Comparison of ENCODE assay signal across 8 mouse cellular contexts in genomic region chr2:153713227-153713626, GRCm38 (mm10). TPM values are rescaled to one million over a fixed set of nuclear protein-coding genes. Genes with fewer than 3 reads are reported as not detected.
DNase-seq lines count a peak whose midpoint lies in the region; ATAC-seq and TF ChIP-seq lines count a peak whose summit lies in the region.

No protein-coding gene starts in this region.

- no peak overlapping the region for H3K9ac ChIP-seq in forebrain, postnatal 0 days
- no peak overlapping the region for H3K9ac ChIP-seq in hindbrain, embryonic 14.5 days
- H3K9ac ChIP-seq in stomach, embryonic 15.5 days, result no peak overlapping the region

- H3K36me3 ChIP-seq in forebrain, postnatal 0 days (ENCODE audit: insufficient read depth), result no peaks in the 10 kb centered on the region
- H3K36me3 ChIP-seq in hindbrain, embryonic 14.5 days (replicated peaks; ENCODE audit: control insufficient read depth, insufficient read depth), result no peaks in the 10 kb centered on the region
- no peaks in the 10 kb centered on the region for H3K36me3 ChIP-seq in stomach, embryonic 15.5 days

- H3K27ac ChIP-seq in forebrain, postnatal 0 days (ENCODE audit: low read depth, low read length), result peak overlapping the region; percentile 62; the same call in 1 of the 2 replicates
- H3K27ac ChIP-seq in hindbrain, embryonic 14.5 days, result peak overlapping the region; percentile 62
- 0 out of 2 replicates have a peak overlapping the region, but pooled peaks have one; percentile 11 for H3K27ac ChIP-seq in stomach, embryonic 15.5 days

- no peak overlapping the region for H3K4me3 ChIP-seq in forebrain, postnatal 0 days (ENCODE audit: low read depth, low read length)
- H3K4me3 ChIP-seq in hindbrain, embryonic 14.5 days (replicated peaks; ENCODE audit: low read length), result no peak overlapping the region
- H3K4me3 ChIP-seq in stomach, embryonic 15.5 days (replicated peaks), result no peak overlapping the region

- DNase-seq in MN1 (ENCODE audit: low spot score), result peak; percentile 67
- DNase-seq in brain, embryonic 18.5 days (ENCODE audit: low read depth, low spot score), result peak; percentile 57
- DNase-seq in forebrain, postnatal 0 days, result peak; percentile 74
- peak; percentile 61 for DNase-seq in hindbrain, embryonic 14.5 days (ENCODE audit: low spot score)
- DNase-seq in left cerebral cortex, adult 9 months (ENCODE audit: low spot score in 2 of 2), result peak; percentile 48 to 69
- peak; percentile 52 for DNase-seq in mesoderm, embryonic 11.5 days (ENCODE audit: low read depth, low spot score)
- DNase-seq in yolk sac, embryonic 10.5 days (ENCODE audit: low spot score), result no peak

- ATAC-seq in forebrain, postnatal 0 days, result peak; percentile 89
- peak; percentile 89 for ATAC-seq in hindbrain, embryonic 14.5 days (ENCODE audit: low FRiP score)
- peak; percentile 72; the same call in 1 of the 2 replicates for ATAC-seq in stomach, embryonic 15.5 days (ENCODE audit: insufficient read depth, low FRiP score, low read depth)

- WGBS in forebrain, postnatal 0 days, result 12% methylated on average over 4 of the region's 4 CpGs
- 14% methylated on average over 4 of the region's 4 CpGs for WGBS in hindbrain, embryonic 14.5 days
- WGBS in stomach, embryonic 15.5 days, result 41% methylated on average over 4 of the region's 4 CpGs

- H3K4me1 ChIP-seq in forebrain, postnatal 0 days (ENCODE audit: insufficient read depth), result no peaks in the 10 kb centered on the region
- peaks cover 7% of the 10 kb centered on the region; the same call in 1 of the 2 replicates for H3K4me1 ChIP-seq in hindbrain, embryonic 14.5 days (replicated peaks; ENCODE audit: control insufficient read depth, insufficient read depth, low read length)
- H3K4me1 ChIP-seq in stomach, embryonic 15.5 days, result no peaks in the 10 kb centered on the region

- no peaks in the 10 kb centered on the region for H3K27me3 ChIP-seq in forebrain, postnatal 0 days (ENCODE audit: insufficient read depth, low read length)
- H3K27me3 ChIP-seq in hindbrain, embryonic 14.5 days (ENCODE audit: control insufficient read depth, insufficient read depth, low read length), result no peaks in the 10 kb centered on the region
- no peaks in the 10 kb centered on the region for H3K27me3 ChIP-seq in stomach, embryonic 15.5 days (replicated peaks)

- H3K4me2 ChIP-seq in forebrain, postnatal 0 days (ENCODE audit: low read depth), result no peak overlapping the region
- no peak overlapping the region for H3K4me2 ChIP-seq in hindbrain, embryonic 14.5 days (replicated peaks)
- no peak overlapping the region for H3K4me2 ChIP-seq in stomach, embryonic 15.5 days

- no peaks in the 10 kb centered on the region for H3K9me3 ChIP-seq in forebrain, postnatal 0 days (ENCODE audit: low read length)
- no peaks in the 10 kb centered on the region for H3K9me3 ChIP-seq in hindbrain, embryonic 14.5 days (ENCODE audit: control insufficient read depth, low read length)
- H3K9me3 ChIP-seq in stomach, embryonic 15.5 days, result no peaks in the 10 kb centered on the region

- TF ChIP-seq CTCF in forebrain, postnatal 0 days (IDR thresholded peaks at IDR 0.05; ENCODE audit: low read depth), result no peak

RNA-seq across cellular contexts. Expression of gene Dnmt3c, which starts 16.8 kb away (rescaled TPM):
- not detected in 2 replicates for total RNA-seq in forebrain, postnatal 0 days (2014; rRNA removed)
- not detected in 2 replicates for polyA plus RNA-seq in forebrain, postnatal 0 days (2015; fragmentation: Nextera tagmentation; extraction: Ambion mirVana)
- 0.12 and 0.14 TPM in 2 replicates for polyA plus RNA-seq in hindbrain, embryonic 14.5 days (2014; fragmentation: Nextera tagmentation; extraction: Ambion mirVana)
- polyA plus RNA-seq in stomach, embryonic 15.5 days (2015; fragmentation: Nextera tagmentation; extraction: Ambion mirVana), result 0.06 and 0.10 TPM in 2 replicates

RNA-seq across cellular contexts. Expression of gene Mapre1, which starts 27.8 kb away (rescaled TPM):
- 97.6 and 117 TPM in 2 replicates for total RNA-seq in forebrain, postnatal 0 days (2014; rRNA removed)
- polyA plus RNA-seq in forebrain, postnatal 0 days (2015; fragmentation: Nextera tagmentation; extraction: Ambion mirVana), result 354 and 411 TPM in 2 replicates
- 394 and 421 TPM in 2 replicates for polyA plus RNA-seq in hindbrain, embryonic 14.5 days (2014; fragmentation: Nextera tagmentation; extraction: Ambion mirVana)
- polyA plus RNA-seq in stomach, embryonic 15.5 days (2015; fragmentation: Nextera tagmentation; extraction: Ambion mirVana), result 225 and 238 TPM in 2 replicates

Comparison
In these comparisons a context has a peak if more than half of its experiments do, and no peak if none do; other contexts are left out.
1. H3K27ac ChIP-seq: peak in every context shown above with its lines; median percentile 62 in forebrain, postnatal 0 days; 62 in hindbrain, embryonic 14.5 days; 11 in stomach, embryonic 15.5 days.